Mouse (Mus musculus): Measurements from ENCODE around the gene Zfp488.

GRCm38 (mm10) chr14:33965675-33966074 is 12.9 kb downstream of the Zfp488 start:
- TF ChIP-seq CTCF (conservative IDR thresholded peaks at IDR 0.05; ENCODE audit: low read length) (peak; percentile 39), NANOG (IDR thresholded peaks at IDR 0.05; ENCODE audit: borderline replicate concordance, low read length) (no peak), POU5F1 (IDR thresholded peaks at IDR 0.05; ENCODE audit: borderline replicate concordance, low read length) (no peak)

Measured in E14TG2a.4 (cell line).